Mouse (Mus musculus) G1E-ER4 (cell line): ENCODE data around the gene Mef2c. TPM values are rescaled to one million over a fixed set of nuclear protein-coding genes. Genes with fewer than 3 reads are reported as not detected.

Experiments
- GATA1 ChIP-seq: IDR thresholded peaks from one replicate; pipeline ENCODE4 v1.8.0; 2012; ENCODE audit warnings: low read length, inconsistent platforms
- polyA plus RNA-seq: library from polyadenylated mRNA; stranded (reverse); fragments of >175 nt; gene quantifications from 2 replicates; pipeline ENCODE4 v1.2.3, GENCODE M21; 2012

The Mef2c gene
- polyA plus RNA-seq, 1 experiment = 1.2 TPM

GRCm38 (mm10) chr13:83580856-83581255 is 77.0 kb downstream of the Mef2c start:
- TF ChIP-seq GATA1 = no peak

GRCm38 (mm10) chr13:83582564-83582963 is 78.7 kb downstream of the Mef2c start:
- no peak for TF ChIP-seq GATA1

GRCm38 (mm10) chr13:83583881-83584280 is 80.0 kb downstream of the Mef2c start:
- no peak for TF ChIP-seq GATA1

GRCm38 (mm10) chr13:83585359-83585758 is 81.5 kb downstream of the Mef2c start:
- no peak for TF ChIP-seq GATA1

GRCm38 (mm10) chr13:83588186-83588585 is 84.4 kb downstream of the Mef2c start:
- no peak for TF ChIP-seq GATA1

- no peak for TF ChIP-seq GATA1
These were observed 87.1 kb downstream of the Mef2c start for GRCm38 (mm10) chr13:83590886-83591285.

- TF ChIP-seq GATA1 = no peak
These were observed 91.6 kb downstream of the Mef2c start for GRCm38 (mm10) chr13:83595429-83595828.

- no peak for TF ChIP-seq GATA1
These were observed 93.3 kb downstream of the Mef2c start for GRCm38 (mm10) chr13:83596989-83597738.

- no peak for TF ChIP-seq GATA1
These were observed 93.9 kb downstream of the Mef2c start for GRCm38 (mm10) chr13:83597739-83598210.

- no peak for TF ChIP-seq GATA1
These were observed 96.5 kb downstream of the Mef2c start for GRCm38 (mm10) chr13:83600301-83600700.

- TF ChIP-seq GATA1 = no peak
These were observed 97.9 kb downstream of the Mef2c start for GRCm38 (mm10) chr13:83601741-83602140.

GRCm38 (mm10) chr13:83603373-83604265 is 99.8 kb downstream of the Mef2c start:
- TF ChIP-seq GATA1 = no peak

- no peak for TF ChIP-seq GATA1
These were observed 100.5 kb downstream of the Mef2c start for GRCm38 (mm10) chr13:83604320-83604719.

GRCm38 (mm10) chr13:83604785-83605184 is 101.0 kb downstream of the Mef2c start:
- no peak for TF ChIP-seq GATA1

GRCm38 (mm10) chr13:83607883-83608581 is 104.2 kb downstream of the Mef2c start:
- TF ChIP-seq GATA1 = no peak
